Mouse (Mus musculus): Measurements from ENCODE around the gene Gm20388. TPM values are rescaled to one million over a fixed set of nuclear protein-coding genes. Genes with fewer than 3 reads are reported as not detected.

Gm20388 gene
- polyA plus RNA-seq, 1 experiment from 2014 or later = 1.7 TPM

DNA sequence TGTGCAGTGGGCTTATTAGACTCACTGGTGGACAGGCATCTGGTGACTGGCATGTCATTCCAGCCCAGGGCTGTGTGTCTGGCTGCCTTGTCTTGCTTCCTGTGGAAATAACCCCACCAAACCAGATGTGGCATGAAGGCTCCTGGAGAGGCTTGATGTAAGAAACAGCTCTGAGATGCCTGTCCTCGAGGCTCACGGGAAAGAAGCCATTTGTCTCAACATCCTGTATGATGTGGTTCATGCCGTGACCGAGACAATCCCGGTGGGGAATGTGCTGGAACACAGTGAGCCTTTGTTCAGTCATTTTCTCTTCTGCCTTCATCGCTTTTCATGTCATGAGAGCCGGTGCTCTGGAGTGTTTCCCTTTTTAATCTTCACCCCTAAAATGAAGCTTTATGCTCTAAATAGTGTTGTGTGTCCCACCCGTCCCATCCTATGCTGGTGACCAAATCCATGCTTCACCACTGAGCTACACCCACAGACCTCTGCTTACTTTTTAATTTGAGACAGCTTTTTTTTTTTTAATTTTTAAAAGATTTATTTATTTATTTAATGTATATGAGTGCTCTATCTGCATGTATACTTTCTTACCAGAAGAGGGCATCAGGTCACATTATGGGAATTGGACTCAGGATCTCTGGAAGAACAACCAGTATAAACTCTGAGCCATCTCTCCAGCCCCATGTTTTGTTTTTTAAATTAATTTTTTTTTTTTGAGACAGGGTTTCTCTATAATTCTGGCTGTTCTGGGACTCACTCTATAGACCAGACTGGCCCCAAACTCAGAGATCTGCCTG, 2054.3 kb downstream of the Gm20388 start:
- no peak overlapping the region for H3K27ac ChIP-seq
- 81% methylated on average over 8 of the region's 8 CpGs for WGBS

DNA sequence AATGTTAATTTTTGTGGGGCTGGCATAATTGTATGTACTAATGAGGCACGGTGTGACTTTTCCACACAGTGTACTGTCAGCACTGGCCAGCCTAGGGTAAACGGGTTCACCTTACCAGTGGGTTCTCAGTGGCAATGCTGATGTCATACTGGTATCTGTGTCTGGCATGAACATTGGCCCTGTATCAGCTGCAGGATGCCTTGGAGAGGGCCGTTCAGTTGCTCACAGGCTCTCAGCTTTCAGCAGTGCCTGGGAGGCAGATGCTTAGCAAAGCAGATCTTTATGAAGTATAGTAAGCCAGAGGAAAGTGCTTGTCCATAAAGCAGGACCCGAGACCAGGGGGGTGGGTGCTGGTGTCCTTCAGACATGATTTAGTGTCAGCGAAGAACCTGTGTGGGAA, 2055.5 kb downstream of the Gm20388 start:
- no peak for DNase-seq (ENCODE audit: low spot score)
- H3K36me3 ChIP-seq = peaks cover 11% of the 10 kb centered on the region; the same call in 1 of the 2 replicates
- no peak overlapping the region for H3K27ac ChIP-seq
- H3K27me3 ChIP-seq (ENCODE audit: insufficient read depth, poor library complexity, severe bottlenecking) = no peaks in the 10 kb centered on the region
- 70% methylated on average over 5 of the region's 5 CpGs for WGBS
- no peaks in the 10 kb centered on the region for H3K9me3 ChIP-seq
- no peak overlapping the region for H3K4me3 ChIP-seq
- peaks cover 44% of the 10 kb centered on the region for H3K4me1 ChIP-seq (replicated peaks)

More for the DNA sequence above, 2054.3 kb downstream of the Gm20388 start:
- H3K4me3 ChIP-seq = no peak overlapping the region
- no peak for DNase-seq (ENCODE audit: low spot score)
- H3K9me3 ChIP-seq = no peaks in the 10 kb centered on the region
- H3K27me3 ChIP-seq (ENCODE audit: insufficient read depth, poor library complexity, severe bottlenecking) = no peaks in the 10 kb centered on the region
- peaks cover 35% of the 10 kb centered on the region for H3K4me1 ChIP-seq (replicated peaks)
- H3K36me3 ChIP-seq = peaks cover 11% of the 10 kb centered on the region

DNA sequence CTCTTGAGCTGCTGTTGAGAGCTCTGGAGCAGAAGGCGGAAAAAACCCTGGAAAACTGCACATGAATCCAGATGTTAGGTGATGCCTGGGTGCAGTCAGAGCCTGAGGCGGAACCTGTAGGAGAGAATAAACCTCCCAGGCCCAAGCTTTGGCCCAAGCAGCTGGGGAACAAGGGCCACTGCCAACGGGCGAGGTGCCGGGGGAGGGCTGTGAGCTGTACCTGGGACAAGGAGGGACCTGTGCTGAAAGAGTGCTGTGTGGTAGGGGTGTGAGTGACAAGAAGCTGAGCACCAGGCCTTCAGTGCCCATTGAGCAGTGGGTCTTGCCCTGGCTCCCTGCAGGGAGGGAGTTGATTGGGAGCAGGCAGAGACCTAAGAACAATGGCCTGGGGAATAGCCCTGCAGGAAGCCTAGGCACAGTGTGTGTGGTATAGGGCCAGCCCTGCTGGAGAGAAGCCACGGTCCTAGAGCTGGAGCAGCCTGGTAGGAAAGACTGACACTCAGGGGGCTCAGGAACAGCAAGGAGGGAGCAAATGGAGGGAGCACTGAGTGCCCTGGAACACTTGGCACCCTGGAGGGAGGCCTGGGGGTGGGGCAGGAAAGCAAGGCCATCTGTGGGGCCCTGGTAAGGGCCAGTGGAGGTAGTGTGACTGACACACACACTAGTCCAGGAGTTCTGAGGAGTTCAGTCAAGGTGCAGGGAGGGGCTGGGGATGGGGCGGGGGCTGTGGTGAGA, 2056.2 kb downstream of the Gm20388 start:
- Histone ChIP-seq H3K36me3 (peaks cover 11% of the 10 kb centered on the region; the same call in 1 of the 2 replicates), H3K4me1 (replicated peaks) (peaks cover 52% of the 10 kb centered on the region), H3K27me3 (ENCODE audit: insufficient read depth, poor library complexity, severe bottlenecking) (no peaks in the 10 kb centered on the region), H3K27ac (peak overlapping the region; percentile 79), H3K9me3 (no peaks in the 10 kb centered on the region), H3K4me3 (no peak overlapping the region; the same call in 1 of the 2 replicates)
- no peak for DNase-seq (ENCODE audit: low spot score)
- 33% methylated on average over 7 of the region's 7 CpGs for WGBS

DNA sequence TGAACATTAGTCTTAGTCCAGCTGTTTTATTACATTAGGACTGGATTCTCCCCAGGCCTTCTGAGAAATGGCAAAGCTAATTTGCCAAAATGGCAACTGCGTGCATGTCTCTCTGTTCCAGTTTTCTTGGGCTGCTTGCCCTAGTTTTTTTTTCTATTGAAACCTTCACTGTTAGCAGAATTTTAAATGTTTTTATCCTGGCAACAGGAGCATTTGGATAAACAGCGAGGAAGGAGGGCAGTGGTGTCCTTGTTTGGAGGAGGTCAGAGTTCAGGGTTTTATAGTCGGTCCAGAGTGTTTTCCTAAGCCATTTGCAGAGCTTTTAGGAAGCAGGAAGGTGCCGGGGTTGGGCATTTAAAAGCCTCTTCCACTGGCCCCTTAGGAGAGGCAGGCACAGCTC, 2057.3 kb downstream of the Gm20388 start:
- no peak for DNase-seq (ENCODE audit: low spot score)
- H3K9me3 ChIP-seq = no peaks in the 10 kb centered on the region
- H3K4me1 ChIP-seq (replicated peaks) = peaks cover 52% of the 10 kb centered on the region
- H3K4me3 ChIP-seq = no peak overlapping the region
- no peak overlapping the region for H3K27ac ChIP-seq
- 55% methylated on average over 4 of the region's 4 CpGs for WGBS
- peaks cover 13% of the 10 kb centered on the region for H3K36me3 ChIP-seq
- H3K27me3 ChIP-seq (ENCODE audit: insufficient read depth, poor library complexity, severe bottlenecking) = no peaks in the 10 kb centered on the region

DNA sequence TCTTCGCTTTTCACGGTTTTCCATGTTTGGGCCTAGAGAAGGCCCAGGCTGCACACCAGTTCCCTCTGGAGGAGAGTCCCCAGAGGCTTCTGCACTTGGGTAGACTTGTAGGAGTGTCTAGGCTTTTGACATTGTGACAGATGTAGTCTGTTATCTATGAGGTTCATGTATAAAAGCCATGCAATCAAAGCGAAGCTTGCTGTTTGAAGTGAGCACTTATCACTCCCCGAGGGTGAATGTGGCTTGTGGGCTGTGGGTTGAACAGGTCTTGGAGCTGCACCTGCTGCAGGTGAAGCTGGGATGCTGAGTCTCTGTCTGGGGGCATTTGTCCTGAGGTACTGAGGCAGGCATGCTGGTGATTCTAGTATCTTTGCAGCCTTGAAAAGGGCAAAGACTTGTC, 2057.9 kb downstream of the Gm20388 start:
- peaks cover 52% of the 10 kb centered on the region for H3K4me1 ChIP-seq (replicated peaks)

DNA sequence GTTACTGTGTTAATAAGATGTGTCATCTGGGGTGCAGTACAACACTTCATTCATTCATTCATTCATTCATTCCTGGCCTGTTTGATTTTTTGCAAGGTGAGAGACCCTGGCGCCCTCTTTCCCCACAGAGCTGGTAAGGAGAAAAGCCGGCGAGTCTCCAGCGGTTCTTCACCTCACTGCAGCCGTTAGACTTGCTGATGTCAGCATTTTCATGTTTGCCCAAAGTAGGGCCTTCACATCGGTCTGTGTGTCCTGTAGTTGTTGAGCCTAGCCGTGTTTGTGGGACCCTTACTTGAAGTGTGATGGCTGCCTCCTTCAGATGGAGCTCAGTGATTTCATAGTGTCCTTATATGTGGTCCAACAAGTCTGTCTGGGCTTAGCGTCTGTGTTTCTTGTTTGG, 2059.6 kb downstream of the Gm20388 start:
- no peak overlapping the region; the same call in 1 of the 2 replicates for H3K27ac ChIP-seq
- WGBS = 89% methylated on average over 8 of the region's 8 CpGs

More for the DNA sequence above, 2057.9 kb downstream of the Gm20388 start:
- Histone ChIP-seq H3K36me3 (peaks cover 15% of the 10 kb centered on the region), H3K27me3 (ENCODE audit: insufficient read depth, poor library complexity, severe bottlenecking) (no peaks in the 10 kb centered on the region), H3K9me3 (no peaks in the 10 kb centered on the region), H3K27ac (no peak overlapping the region), H3K4me3 (no peak overlapping the region)
- 83% methylated on average over 4 of the region's 4 CpGs for WGBS
- DNase-seq (ENCODE audit: low spot score) = no peak

DNA sequence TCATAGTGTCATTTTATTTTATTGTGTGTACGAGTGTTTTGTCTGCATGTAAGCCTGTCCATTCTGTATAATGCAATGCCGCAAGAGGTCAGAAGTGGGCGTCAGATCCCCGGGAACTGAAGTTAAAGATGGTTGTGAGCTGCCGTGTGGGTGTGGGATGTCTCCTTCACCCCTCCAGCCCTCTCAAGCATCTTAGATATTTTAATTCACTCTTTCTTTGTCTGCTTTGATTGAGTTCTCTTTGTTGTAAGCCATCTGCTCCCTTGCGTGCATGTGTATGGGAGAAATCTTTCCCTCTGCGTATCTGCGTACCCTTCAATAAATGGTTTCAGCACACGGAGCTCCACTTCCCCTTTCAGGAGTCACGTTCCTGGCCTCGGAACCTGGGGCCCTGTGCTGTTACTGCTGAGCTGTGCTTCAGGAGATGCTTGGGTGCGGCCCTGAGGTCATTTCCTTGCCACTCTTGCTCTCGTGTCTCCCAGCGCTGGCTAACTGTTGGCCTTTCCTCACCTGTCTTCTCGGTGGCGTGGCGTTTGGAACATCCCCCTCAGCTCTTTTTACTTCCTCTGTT, 2060.9 kb downstream of the Gm20388 start:
- H3K27me3 ChIP-seq (ENCODE audit: insufficient read depth, poor library complexity, severe bottlenecking) = no peaks in the 10 kb centered on the region
- H3K4me3 ChIP-seq = no peak overlapping the region
- H3K9me3 ChIP-seq = no peaks in the 10 kb centered on the region
- DNase-seq (ENCODE audit: low spot score) = no peak
- WGBS = 82% methylated on average over 17 of the region's 17 CpGs
- peaks cover 36% of the 10 kb centered on the region for H3K36me3 ChIP-seq
- peaks cover 39% of the 10 kb centered on the region for H3K4me1 ChIP-seq (replicated peaks)
- peak overlapping the region; percentile 78; the same call in 1 of the 2 replicates for H3K27ac ChIP-seq

More for the DNA sequence above, 2059.6 kb downstream of the Gm20388 start:
- DNase-seq (ENCODE audit: low spot score) = no peak
- H3K27me3 ChIP-seq (ENCODE audit: insufficient read depth, poor library complexity, severe bottlenecking) = no peaks in the 10 kb centered on the region
- H3K4me3 ChIP-seq = no peak overlapping the region
- peaks cover 52% of the 10 kb centered on the region for H3K4me1 ChIP-seq (replicated peaks)
- H3K9me3 ChIP-seq = no peaks in the 10 kb centered on the region
- H3K36me3 ChIP-seq = peaks cover 22% of the 10 kb centered on the region

DNA sequence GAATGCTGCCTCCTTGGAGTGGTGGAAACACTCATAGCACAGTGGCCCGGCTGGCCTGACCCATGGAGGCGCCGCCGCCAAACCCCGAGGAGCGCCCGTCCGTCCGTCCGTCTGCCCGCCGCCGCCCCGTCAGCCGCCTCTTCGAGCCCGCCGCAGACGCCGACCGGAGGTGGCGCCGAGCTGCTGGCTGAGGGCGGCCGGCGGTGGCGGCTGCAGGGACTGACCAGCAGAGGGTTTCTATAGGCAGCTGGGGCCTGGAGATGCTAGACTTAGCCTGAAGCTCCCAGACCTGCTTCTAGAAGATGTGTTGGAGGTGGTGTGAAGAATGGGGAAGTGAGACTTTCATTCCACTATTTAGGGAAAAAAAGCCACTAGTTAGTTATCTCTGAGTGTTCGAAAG, 2063.3 kb downstream of the Gm20388 start:
- 92% methylated on average over 28 of the region's 28 CpGs for WGBS
- Histone ChIP-seq H3K36me3 (peaks cover 58% of the 10 kb centered on the region), H3K4me1 (replicated peaks) (peaks cover 21% of the 10 kb centered on the region), H3K27me3 (ENCODE audit: insufficient read depth, poor library complexity, severe bottlenecking) (no peaks in the 10 kb centered on the region), H3K4me3 (no peak overlapping the region), H3K9me3 (no peaks in the 10 kb centered on the region), H3K27ac (no peak overlapping the region)
- no peak for DNase-seq (ENCODE audit: low spot score)

DNA sequence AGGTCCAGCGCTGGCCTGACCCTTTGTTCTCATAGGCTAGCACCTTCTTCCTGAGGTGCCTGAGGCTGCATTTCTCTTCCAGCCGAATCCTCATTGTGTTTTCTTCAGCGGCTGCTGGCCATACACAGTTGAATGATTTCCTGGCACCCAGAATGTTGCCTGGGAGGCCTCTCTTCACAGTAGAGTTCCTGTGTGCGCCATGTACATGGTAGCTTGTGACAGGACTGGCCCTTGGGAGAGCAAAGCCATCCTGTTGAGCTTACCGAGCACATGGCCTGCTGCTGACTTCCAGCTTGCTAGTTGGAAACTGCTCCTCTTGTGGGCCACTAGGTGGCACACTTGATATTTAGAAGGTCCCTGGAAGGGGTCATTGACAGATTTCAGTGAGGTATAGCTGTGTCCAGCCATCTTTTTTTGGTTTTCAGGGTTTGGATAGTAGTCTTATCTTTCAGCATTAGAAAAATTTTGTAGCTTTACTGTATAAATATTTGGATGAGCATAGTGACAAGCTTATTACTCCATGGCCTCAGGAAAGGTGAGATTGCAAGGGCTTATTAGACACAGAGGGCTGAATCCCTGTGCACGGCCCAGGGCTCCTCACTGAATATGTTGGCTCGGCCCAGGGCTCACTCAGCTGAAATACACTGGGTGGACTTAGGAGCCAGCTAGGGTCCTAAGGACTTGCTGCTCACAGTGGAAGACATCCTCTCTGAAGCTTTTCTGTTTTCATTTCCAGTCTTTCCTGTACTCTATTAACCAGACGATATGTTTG, 2067.4 kb downstream of the Gm20388 start:
- peak; percentile 18 for DNase-seq (ENCODE audit: low spot score)
- Histone ChIP-seq H3K27ac (peak overlapping the region; percentile 45; the same call in 1 of the 2 replicates), H3K4me1 (replicated peaks) (peaks cover 4% of the 10 kb centered on the region; the same call in 1 of the 2 replicates), H3K4me3 (no peak overlapping the region), H3K9me3 (no peaks in the 10 kb centered on the region), H3K27me3 (ENCODE audit: insufficient read depth, poor library complexity, severe bottlenecking) (no peaks in the 10 kb centered on the region), H3K36me3 (peaks cover 92% of the 10 kb centered on the region)
- WGBS = 69% methylated on average over 8 of the region's 8 CpGs

DNA sequence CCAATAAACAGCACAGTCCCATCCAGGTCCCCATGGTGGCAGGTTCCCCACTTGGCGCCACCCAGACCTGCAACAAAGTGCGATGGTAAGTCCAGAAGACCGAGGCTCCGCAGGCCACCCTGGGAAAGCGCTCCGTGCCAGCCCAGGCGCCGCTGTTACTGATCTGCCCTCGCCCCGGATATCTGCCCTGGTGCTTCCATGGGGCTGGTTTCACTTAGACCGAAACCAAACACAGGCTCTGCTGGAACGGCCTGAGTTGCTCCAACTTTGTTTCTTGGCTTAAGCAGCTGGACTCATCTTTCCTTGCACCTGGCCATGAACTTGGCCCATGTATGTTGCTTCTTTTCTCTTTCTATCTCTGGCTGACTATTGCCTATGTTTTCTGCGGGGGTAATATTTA, 2068.0 kb downstream of the Gm20388 start:
- Histone ChIP-seq H3K4me3 (no peak overlapping the region), H3K27me3 (ENCODE audit: insufficient read depth, poor library complexity, severe bottlenecking) (no peaks in the 10 kb centered on the region), H3K36me3 (peaks cover 95% of the 10 kb centered on the region), H3K27ac (no peak overlapping the region), H3K9me3 (no peaks in the 10 kb centered on the region), H3K4me1 (replicated peaks) (peaks cover 4% of the 10 kb centered on the region; the same call in 1 of the 2 replicates)
- DNase-seq (ENCODE audit: low spot score) = no peak
- 96% methylated on average over 13 of the region's 13 CpGs for WGBS

DNA sequence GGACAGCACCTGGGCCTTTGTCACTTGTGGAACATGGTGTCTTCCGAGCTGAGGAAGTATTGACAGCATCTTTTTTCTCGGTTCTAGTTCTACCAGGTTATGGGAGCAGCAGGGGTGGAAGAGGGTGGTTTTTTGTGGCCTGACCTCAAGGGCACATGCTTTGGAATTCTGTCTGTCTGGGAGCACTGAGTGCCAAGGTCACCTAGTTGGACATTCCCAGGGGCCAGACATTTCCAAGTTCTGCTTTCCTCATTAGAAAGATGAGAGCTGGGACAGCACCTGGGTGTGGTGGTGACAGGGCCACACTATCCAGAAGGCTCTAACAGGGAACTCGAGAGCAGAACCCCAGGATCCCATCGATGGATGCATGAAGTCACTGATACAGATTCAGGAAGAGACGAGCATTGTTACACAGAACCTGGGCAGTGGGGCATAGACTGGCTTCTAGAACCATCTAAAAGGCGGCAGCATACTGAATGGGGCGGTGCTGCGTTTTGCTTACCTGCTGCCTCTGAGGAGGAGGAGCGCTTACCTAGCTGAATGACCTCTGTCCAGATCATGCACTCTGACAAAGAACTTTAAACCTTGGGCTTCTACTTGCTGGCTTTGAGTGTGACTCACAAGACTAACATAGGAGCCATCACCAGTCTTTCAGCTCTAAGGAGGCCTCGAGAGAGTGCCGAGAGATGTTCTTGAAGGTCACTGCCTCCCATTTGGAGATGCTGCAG, 2070.3 kb downstream of the Gm20388 start:
- H3K4me1 ChIP-seq (replicated peaks) = peaks cover 4% of the 10 kb centered on the region; the same call in 1 of the 2 replicates
- DNase-seq (ENCODE audit: low spot score) = no peak
- WGBS = 92% methylated on average over 11 of the region's 11 CpGs
- no peak overlapping the region for H3K27ac ChIP-seq
- no peaks in the 10 kb centered on the region for H3K27me3 ChIP-seq (ENCODE audit: insufficient read depth, poor library complexity, severe bottlenecking)
- no peaks in the 10 kb centered on the region for H3K9me3 ChIP-seq
- no peak overlapping the region for H3K4me3 ChIP-seq
- H3K36me3 ChIP-seq = peaks cover 95% of the 10 kb centered on the region

DNA sequence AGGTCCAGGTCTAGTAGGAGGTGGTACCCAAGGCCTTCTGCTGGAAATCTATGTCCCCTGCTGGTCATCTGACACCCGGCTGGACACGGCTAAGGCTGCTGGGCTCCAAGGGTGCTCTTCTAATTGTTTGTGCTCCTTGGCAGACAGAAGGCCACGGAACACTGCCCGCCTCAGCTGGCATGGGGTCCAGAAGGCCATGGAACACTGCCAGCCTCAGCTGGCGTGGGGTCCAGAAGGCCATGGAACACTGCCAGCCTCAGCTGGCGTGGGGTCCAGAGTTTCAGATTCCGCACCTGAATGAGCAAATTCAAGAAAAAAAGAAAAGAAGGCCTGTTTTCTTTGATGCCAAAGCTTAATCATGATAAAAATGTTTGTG, 2070.9 kb downstream of the Gm20388 start:
- Histone ChIP-seq H3K4me1 (replicated peaks) (peaks cover 4% of the 10 kb centered on the region; the same call in 1 of the 2 replicates), H3K4me3 (no peak overlapping the region), H3K27me3 (ENCODE audit: insufficient read depth, poor library complexity, severe bottlenecking) (no peaks in the 10 kb centered on the region), H3K9me3 (no peaks in the 10 kb centered on the region), H3K27ac (no peak overlapping the region), H3K36me3 (peaks cover 94% of the 10 kb centered on the region)
- 95% methylated on average over 7 of the region's 7 CpGs for WGBS
- DNase-seq (ENCODE audit: low spot score) = no peak

Data from hindbrain, embryonic 10.5 days (tissue).